Mouse (Mus musculus) CD8-positive naive resting alpha-beta T cell, adult 2 months (primary cell): ENCODE results near the gene Itpr2.

ENCODE experiments used
- DNase-seq, 2 experiments: peaks; one replicate each; pipeline ENCODE4 v3.0.0; 2022; ENCODE audit warnings: low read depth in 2 of 2, low spot score in 2 of 2

The Itpr2 gene

DNA sequence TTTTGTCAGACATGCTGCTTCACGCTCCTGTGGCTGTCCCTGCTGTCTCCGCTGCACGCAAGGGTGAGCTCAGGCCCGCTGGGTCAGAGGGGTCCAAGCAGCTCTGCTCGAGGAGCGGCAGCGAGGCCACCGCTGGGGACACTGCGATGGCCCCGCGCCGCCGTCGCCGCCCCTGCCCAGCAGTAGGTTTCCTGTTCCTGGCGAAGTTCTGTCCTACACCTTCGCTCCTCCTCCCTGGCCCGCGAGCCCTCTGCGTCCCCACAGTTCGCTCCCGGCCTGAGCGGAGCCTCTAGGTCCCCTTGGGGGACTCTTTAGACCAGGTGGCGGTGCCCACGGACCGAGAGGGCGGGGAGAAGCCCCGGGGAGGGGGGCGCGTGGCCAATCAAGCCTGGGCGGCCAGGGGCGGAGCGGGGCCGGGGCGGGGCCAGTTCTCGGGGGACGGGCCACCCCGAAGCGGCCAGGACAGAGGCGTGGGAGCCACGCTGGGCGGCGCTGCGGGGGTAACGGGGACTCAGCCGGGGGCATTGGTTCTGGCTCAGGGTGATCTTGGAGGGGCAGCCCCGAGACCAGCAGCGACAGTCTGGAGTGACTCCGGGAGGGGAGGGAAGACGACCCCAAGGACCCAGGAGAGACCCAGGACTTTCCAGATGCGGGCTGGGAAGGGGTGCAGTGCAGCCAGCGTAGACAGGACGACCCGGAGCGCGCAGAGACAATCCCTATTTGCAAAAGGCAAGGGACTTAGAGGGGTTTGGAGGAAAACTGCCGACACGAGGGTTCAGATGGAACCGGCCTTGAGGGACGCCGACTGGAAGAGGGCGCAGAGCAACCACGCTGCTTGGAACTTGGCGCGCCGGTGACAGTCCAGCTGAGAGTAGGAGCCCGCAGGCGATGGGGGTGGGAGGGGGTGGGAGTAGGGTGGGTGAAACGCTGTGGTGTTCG is at the start of gene Itpr2:
Gene Itpr2 (minus strand): TSS at position 358 of the 939 bp plus-strand sequence.
- DNase-seq = peak; percentile 44 to 61

DNA sequence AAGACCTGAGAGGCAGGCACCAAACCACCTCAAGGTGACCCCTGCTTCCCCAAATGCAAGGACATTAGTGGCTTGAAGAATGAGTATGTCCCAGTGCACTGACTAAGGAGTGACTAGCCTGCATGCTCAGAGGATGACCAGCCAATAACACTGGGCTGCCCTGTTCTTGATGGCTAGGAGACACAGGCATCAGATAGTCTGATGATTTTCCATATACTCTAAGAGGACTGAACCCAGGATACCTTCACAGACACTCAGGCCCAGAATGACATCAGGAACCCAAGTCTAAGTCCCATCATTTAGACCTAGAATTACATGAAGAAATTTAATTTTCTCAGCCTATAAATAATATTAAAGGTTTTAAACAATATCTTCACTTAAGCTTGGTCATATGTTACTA is 49.3 kb upstream of the Itpr2 start:
- DNase-seq = no peak

DNA sequence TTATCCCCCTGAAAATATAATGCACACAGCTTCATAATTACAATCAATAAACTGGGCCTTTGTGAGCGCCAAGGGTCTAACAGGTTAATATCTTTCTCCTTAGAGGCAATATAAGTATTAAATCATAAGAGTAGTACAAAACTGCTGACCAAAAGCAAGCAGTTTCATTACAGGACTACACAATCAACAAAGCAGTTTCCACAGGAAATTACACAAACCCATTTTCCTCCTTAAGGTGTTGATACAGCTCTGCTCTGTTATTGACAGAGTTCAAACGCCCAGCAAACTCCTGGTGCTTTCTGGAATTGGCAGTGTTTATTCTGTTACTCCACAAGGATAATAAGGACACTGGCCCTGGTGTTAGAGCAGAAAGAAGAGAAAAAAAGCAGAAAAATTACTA is 48.4 kb upstream of the Itpr2 start:
- no peak for DNase-seq

DNA sequence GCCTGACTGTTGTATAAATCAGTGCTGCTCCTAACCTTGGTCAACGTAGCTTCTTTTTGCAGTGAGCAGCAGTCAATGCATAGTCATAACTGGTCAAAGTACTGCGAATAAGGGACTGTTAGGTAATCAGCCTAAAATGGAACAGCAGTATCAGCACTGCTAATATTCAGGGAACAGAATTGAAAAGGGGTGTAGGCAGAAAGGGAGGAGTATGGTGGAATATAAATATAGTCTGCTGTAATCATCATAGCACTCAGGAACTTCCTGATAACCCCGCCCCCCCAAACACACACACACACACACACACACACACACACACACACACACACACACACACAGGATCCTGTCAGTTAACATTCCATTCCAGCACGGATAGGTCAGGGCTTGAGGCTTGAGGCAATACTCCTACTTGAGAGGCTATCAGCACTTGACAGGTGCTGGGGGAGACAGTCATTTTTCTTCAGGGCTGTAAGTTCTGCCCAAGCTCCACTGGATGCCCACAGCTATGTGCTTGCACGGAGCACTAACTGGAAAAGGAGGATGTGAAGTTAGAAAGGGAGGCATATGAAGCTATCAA is 43.4 kb upstream of the Itpr2 start:
- no peak for DNase-seq

DNA sequence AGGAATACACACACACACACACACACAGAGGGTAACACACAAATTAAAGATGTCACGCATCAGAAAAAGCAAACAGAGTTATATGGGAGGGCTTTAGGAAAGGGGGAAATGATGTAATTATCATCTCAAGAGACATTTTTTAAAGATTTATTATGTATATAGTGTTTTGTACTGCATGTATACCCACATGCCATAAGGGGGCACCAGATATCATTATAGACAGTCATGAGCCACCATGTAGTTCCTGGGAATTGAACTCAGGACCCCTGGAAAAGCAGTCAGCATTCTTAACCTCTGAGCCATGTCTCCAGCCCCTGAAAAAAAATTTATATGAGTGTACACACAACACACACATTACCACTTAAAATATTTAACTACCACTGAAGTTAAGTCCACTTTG is 42.6 kb upstream of the Itpr2 start:
- DNase-seq = no peak

DNA sequence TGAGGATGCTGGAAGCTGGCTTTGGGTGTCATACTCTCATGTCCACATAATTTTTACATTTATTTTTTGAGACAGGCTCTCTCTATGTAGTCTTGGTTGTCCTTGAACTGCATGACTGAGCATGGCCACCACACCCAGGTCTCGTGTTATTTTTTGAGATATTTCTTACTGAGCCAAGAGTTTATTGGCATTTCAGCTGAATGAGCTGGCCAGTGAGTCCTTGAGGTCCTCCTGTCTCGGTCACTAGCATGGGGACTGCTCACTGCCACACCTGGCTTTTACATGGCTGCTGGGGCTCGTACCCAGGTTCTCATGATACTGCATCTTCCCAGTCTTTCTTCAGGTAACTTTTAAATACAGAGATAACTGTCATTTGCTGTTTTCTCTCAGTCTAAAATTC is 38.4 kb upstream of the Itpr2 start:
- DNase-seq = no peak

DNA sequence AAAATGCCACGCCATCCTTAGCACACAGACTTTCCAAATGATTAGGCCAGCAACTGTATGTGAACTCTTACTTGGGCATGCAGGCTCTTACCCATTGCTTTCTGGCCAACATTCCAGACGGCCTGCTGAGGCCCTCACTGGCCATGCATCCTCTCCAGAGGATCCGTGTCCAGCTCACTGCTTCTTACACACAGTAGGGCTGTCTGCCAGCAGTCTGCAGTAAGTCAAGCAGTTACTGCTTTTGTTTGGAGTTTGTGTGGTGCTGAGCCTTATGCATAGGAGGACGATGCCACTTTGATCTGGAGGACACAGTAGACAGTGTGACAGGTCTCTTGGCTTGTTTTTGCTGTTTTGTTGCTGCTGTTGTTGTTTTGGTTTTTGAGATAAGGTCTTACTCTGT is 36.6 kb upstream of the Itpr2 start:
- no peak for DNase-seq

DNA sequence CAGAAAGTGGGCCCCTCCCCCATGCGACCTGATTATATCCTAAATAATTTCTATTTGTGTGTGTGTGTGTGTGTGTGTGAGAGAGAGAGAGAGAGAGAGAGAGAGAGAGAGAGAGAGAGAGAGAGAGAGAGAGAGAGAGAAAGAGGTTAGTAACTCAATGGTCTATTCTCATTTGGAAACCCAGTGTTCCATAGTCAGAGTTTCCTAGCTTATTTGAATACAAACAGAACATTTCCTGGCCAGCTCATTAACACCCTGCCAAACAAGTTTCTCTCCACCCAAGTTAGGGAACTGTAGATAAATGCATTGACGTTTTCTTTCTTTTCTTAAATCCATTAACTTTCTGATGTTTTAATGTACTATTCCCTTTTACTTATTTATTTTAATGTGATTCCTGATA is 36.0 kb upstream of the Itpr2 start:
- DNase-seq = no peak

DNA sequence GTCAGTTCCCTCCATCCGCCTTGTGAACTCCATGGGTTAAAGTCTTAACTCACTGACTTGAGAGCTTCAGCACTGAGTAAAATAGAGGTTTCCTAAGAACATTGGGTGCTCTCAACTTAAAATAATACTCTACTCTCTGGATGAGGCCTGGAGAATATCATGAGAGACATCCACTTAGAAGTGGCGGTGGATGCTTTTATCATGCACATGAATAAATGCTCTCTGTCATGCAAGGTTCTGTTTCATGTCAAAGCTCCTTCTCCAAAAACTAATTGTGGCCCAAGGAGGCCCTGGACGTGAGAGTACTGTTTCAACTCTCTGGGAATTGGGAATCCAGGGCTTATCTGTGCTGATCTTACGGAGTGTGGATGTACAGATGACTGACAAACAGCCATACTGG is 35.1 kb upstream of the Itpr2 start:
- no peak for DNase-seq

DNA sequence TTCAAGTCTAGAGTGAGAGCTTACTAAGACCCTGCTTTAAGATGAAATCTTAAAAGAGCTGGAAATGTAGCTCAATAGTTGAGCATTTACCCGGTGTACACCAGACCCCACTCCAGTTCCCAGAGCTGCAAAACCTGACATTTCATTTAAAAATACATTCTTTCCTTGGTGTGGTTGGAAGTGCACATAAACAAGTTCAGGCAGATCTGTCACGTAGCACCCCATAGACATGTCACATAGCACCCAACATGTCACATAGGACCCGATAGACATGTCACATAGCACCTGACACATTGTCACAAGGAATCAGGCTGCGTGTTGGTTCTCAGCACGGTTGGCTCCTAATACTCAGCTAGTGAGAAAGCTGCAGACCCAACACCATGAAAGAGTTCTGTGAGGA is 33.5 kb upstream of the Itpr2 start:
- DNase-seq = no peak

DNA sequence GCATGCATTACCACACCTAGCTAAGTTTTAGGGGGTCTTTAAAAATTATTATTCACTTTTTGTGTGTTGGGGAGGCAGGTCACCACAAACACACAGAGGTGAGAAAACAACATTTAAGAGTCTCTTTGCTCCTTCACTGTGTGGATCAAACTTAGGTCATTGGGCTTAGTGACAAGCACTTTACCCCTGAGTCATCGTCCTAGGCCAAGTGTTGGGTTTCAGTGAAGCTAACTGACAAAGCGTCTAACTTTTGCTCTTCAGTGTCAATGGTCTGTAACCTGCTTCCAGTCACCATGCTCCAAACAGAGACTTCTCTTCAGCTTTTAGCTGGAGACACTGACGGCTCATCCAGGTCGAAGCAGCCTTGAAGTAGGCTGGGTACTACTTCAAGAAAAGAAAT is 31.1 kb upstream of the Itpr2 start:
- no peak for DNase-seq

DNA sequence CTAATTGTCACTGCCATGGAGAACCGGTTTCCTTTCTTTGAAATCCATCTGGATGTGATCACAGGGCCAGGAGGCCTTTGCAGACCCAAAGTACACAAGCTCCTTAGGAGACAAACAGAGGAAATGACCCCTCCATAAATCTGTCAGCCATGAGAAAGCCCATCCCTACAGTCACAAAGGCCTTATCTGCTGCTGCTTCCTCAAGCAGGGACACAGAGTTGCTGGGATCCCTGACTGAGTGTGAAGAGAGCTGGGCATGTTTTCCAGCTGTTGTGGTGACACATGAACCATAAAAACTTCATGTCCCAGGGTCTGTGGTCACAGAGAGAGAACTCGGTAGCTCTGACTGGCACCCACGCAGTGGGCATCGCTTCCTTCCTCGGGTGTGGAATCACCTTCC is 28.7 kb upstream of the Itpr2 start:
- DNase-seq = no peak

DNA sequence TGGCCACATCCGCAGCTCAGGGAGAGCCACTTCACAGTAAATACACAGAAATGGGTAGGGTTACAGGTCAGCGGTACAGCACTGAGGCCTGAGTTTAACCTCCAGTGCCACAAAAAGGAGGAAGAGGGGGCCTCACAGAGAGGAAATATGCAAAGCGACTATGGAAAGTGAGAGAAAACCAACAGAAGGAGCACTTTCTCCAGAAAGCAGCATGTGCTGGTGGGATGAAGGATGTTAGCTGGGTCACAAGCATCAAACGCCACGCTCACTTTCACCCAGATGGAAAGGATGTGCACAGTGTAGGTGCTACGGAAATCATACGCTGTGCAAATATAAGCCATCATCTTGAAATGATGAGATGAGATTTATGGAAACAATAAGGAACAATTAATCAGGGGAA is 28.3 kb upstream of the Itpr2 start:
- no peak for DNase-seq

DNA sequence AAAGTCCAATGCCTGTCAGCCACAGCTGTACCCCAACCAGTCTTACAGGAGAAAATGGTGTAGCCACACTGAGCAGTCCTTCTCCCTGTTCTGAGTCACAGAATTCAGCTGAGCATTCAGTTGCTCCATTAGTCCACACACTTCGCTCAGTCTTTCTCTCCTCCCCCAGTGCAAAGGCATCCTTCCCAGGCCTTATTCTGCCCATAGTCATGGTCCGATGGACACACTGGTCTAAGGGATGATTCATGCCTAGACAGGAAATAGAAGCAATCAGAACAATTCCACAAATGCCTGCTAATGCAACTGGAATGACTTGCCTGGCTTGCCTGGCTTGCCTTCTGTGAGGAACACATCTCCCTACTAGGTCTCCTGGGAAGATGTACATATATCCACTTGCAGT is 25.5 kb upstream of the Itpr2 start:
- DNase-seq = no peak

DNA sequence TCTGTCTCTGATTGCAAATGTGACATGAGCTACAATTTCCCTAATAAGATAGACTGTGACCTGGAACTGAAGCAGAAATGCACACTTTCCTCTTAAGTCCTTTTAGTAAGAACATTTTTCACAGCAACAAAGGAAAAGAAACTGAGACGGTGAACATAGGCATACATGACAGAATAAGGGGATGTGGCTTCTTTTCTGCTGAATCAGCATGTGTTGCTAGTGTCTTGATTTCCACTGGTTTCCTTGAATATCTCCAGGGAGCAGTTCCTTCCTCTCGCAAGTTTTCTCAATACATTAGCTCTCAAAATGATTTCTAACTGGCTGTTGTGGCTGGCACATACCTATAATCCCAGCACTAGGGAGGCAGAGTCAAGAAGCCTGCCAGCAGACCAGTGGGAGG is 23.5 kb upstream of the Itpr2 start:
- DNase-seq = no peak

DNA sequence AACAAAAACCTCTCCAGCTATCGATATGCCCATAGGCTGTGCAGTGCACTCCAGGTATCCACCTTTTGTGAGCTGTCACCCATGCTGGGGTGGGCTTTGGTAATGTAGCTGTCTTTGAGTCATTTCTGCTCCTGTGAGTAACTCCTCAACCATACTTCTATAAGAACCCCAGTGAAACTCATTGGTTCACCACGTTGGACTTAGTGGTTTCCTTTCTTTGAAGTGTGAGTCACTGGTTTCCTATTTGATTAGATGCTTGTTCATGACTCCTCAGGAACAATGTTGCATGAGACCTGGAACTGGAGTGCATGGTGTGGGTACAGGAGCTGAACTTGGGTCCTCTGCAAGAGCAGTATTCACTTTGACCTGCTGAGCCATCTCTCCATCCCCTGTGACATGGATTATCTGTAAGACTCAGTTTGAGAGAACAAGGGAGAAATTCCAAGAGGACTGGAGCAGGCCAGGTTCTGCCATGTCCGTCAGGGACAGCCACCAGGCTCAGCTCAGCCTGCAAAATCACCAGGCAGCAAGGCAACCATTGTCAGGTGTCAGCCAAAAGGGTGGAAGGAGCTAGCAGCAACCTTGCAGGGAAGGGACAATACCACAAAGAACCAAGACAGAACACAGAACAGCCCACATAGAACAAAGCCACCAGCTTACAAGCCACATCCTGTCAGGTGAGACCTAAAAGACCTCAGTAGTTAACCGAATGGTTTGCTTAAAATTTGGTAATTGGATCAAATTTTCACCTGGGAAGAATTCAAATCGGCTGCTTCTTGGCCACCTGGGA is 19.6 kb upstream of the Itpr2 start:
- peak; percentile 31 to 41 for DNase-seq

DNA sequence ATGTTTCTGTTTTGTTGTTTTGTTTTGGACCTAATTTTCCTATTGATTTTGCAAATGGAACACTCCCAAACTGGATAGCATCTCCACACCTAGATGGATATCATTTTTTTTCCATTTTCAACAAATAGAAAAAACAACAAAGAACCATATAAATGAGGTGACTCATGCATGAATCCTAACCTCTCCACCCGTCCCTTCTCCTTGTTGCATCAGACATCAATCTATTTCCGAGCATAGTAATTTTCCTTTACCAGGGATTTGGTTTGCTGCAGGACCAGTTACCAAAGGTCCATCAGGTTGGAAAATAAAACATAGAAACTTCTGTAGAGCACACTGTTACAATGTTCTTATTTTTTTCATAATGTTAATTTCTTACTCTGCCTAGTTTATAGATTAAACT is 17.0 kb upstream of the Itpr2 start:
- no peak for DNase-seq

DNA sequence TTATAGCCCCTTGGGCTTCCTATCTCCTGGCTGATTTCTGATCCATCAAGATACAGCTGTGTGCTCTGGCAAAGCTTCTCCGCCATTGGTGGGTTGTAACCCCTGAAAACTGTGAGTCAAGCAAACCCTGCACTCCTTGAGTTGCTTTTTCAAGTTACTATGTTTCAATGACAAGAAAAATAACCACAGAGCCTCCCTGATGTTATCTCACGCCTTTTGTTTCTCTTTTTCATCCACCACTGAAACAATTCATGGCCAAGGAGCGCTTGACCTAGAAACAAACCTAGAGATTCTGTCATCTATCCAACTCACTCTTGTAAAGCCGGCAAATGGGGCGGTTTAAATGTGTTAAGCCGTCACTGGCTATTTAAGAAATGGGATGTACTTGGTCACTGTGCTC is 13.9 kb upstream of the Itpr2 start:
- no peak for DNase-seq

DNA sequence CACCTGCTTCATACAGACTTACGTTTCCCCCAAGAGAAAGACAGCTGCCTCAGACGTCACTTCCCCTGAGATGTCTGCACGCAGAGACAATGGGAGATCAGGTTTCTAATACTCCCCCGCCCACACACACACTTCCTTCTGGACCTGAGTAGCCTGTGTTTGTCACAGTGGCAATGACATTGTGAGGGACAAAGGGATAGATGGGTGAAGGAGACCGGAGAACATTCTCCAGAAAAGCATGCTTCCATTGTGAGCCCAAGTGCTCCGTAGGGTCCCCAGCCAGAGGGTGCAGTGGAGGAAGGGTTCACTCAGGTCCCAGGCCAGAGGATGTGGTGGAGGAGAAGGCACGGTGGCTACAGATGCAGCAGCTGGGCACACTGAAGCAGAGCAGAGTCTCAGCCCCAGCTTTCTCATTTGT is 12.5 kb upstream of the Itpr2 start:
- DNase-seq = no peak

DNA sequence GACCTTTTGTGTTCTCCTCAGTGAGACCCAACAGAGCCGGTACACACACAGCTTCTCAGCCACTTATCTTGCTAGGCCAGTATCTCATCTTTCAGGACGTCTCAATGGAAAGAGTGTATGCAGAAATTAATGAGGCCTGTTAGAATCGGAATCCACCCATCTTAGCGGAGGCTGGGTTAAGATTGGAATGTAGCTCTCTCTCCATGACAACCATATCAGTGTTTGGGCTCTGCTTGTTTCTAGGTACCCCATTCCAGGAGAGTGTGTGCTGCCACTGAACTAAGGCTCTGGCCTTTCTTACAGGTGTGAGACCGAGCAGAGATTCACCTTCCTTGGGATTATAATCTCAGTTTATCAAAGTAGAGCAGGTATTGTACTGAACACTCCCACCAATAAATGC is 11.9 kb upstream of the Itpr2 start:
- no peak for DNase-seq

DNA sequence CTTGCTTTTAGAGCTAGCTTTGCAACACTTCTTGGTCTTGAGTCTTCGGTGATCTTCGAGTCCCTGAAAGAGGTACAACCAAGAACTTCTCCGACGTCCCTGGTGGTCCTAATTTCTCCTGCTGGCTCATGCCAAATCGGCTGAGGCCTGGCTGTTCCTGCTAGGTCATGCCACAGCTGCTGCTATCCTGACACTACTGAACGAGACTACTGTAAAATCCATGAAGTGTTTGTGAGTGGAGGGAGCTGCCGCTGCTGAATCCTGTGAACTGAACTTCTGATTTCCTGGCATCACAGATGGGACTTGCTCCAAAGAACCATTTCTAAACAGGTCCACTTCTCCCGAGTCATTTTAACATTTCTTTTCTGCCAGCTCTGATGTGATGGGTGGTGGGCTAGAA is 11.4 kb upstream of the Itpr2 start:
- DNase-seq = no peak

DNA sequence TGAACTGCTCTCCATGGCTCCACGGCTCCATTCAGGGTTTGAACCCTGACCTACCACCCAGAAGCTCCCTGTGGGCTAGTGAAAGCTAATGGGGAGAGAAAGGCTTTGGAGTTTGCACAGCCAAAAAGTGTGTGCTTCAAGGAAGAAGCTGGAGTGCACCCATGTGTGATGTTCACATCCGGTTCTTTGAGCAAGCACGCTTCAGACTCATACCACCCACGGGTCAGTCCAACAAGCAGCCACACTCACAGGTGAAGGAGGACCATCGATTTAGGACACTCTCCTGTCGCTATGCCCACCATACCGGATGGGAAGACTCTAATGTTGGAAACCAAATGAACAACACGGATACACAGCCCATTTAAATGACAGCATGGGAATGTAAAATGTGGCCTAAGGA is 9.5 kb upstream of the Itpr2 start:
- no peak for DNase-seq
